Comparison of ENCODE assay signal across 8 mouse cellular contexts in the genomic region with DNA sequence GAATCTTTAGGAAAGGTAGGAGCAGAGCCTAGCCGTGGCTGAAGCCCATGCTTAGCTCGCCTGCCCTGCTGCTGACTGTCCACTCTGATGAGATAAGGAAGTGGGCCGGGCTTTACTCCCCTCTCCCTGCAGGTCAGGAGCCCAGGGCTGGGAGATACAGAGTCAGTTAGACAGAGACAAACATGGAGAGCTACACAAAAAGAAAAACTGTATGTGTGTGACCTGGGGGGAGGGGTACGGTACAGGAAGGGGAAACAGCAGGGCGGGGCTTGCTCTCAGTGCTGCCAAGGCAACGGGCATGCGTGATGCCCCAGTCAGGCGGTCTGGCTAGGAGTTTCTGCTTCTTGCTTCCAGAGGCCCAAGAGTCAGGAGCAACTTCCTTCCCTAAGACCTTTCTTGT. TPM values are rescaled to one million over a fixed set of nuclear protein-coding genes. Genes with fewer than 3 reads are reported as not detected.
A peak's percentile ranks its signal among the peaks of the same experiment; 100 is the strongest.
DNase-seq lines count a peak whose midpoint lies in the region; ATAC-seq and TF ChIP-seq lines count a peak whose summit lies in the region.
"Had no signal": no experiment of that assay in that cellular context is flagged by ENCODE, and none has a peak within 500 bp of the region (broad histone marks: within the 10 kb centered on the region; RNA-seq: fewer than 3 reads in every experiment).

No protein-coding gene starts in this region.

- H3K4me3 ChIP-seq in G1E (ENCODE audit: low read depth, low read length), result peak overlapping the region; percentile 36; the same call in 1 of the 2 replicates
- no peak overlapping the region for H3K4me3 ChIP-seq in liver, adult 2 months (ENCODE audit: insufficient read depth, low read depth, low read length)
- H3K4me3 ChIP-seq in hindbrain, embryonic 12.5 days, result no peak overlapping the region
- H3K4me3 ChIP-seq: embryonic facial prominence, embryonic 13.5 days had no signal

- no peak for TF ChIP-seq CTCF in G1E (IDR thresholded peaks at IDR 0.05; ENCODE audit: low read depth, low read length)
- TF ChIP-seq CTCF in liver, adult 2 months (IDR thresholded peaks at IDR 0.05; ENCODE audit: low read depth, low read length), result no peak

- H3K27me3 ChIP-seq in G1E (ENCODE audit: insufficient read depth, low read length), result no peaks in the 10 kb centered on the region
- no peaks in the 10 kb centered on the region for H3K27me3 ChIP-seq in liver, adult 2 months (ENCODE audit: control insufficient read depth, insufficient read depth, low read length)
- no peaks in the 10 kb centered on the region for H3K27me3 ChIP-seq in hindbrain, embryonic 12.5 days
- H3K27me3 ChIP-seq: embryonic facial prominence, embryonic 13.5 days had no signal

- peaks cover 67% of the 10 kb centered on the region for H3K4me1 ChIP-seq in G1E (ENCODE audit: insufficient read depth, low read depth, low read length)
- peaks cover 3% of the 10 kb centered on the region; the same call in 1 of the 2 replicates for H3K4me1 ChIP-seq in liver, adult 2 months (ENCODE audit: control insufficient read depth, insufficient read depth, low read length)
- no peaks in the 10 kb centered on the region for H3K4me1 ChIP-seq in hindbrain, embryonic 12.5 days

- no peaks in the 10 kb centered on the region for H3K9me3 ChIP-seq in G1E (replicated peaks)
- H3K9me3 ChIP-seq in hindbrain, embryonic 12.5 days (replicated peaks), result no peaks in the 10 kb centered on the region
- H3K9me3 ChIP-seq: embryonic facial prominence, embryonic 13.5 days had no signal

- H3K36me3 ChIP-seq in G1E (replicated peaks), result peaks cover 98% of the 10 kb centered on the region
- peaks cover 13% of the 10 kb centered on the region; the same call in 1 of the 2 replicates for H3K36me3 ChIP-seq in liver, adult 2 months (ENCODE audit: control insufficient read depth, insufficient read depth, low read length)
- peaks cover 74% of the 10 kb centered on the region for H3K36me3 ChIP-seq in hindbrain, embryonic 12.5 days

- ATAC-seq in G1E (ENCODE audit: extremely low read depth, insufficient number of reproducible peaks, low FRiP score, poor library complexity, severe bottlenecking), result peak; percentile 71
- no peak for ATAC-seq in hindbrain, embryonic 12.5 days (ENCODE audit: low FRiP score)

- no peaks in the 10 kb centered on the region for H3K79me2 ChIP-seq in liver, adult 2 months (ENCODE audit: control insufficient read depth, insufficient read depth, low read length)

- no peak overlapping the region for H3K9ac ChIP-seq in liver, adult 2 months (ENCODE audit: low read depth, low read length)
- no peak overlapping the region for H3K9ac ChIP-seq in hindbrain, embryonic 12.5 days

- intact Hi-C loops in heart, postnatal 10 days (cut with DNase I), result no loop called here

- peak; percentile 79 for DNase-seq in CD4-positive, CD25-positive, alpha-beta regulatory T cell, adult 2 months (ENCODE audit: low read depth, low spot score)
- DNase-seq in G1E (ENCODE audit: low spot score), result no peak
- peak; percentile 71 to 77 for DNase-seq in heart, postnatal 10 days
- DNase-seq in liver, adult 2 months (ENCODE audit: extremely low read depth, low read depth, low spot score), result peak; percentile 39
- peak; percentile 69 for DNase-seq in testis, postnatal 10 days (ENCODE audit: low spot score)
- DNase-seq in gastrocnemius, postnatal 4 days (ENCODE audit: low spot score in 2 of 2), result no peak

- 69% methylated on average over 8 of the region's 8 CpGs for WGBS in liver, adult 2 months
- 81% methylated on average over 8 of the region's 8 CpGs for WGBS in hindbrain, embryonic 12.5 days

- H3K4me2 ChIP-seq in hindbrain, embryonic 12.5 days (replicated peaks), result no peak overlapping the region
- H3K4me2 ChIP-seq: embryonic facial prominence, embryonic 13.5 days had no signal

- H3K27ac ChIP-seq in liver, adult 2 months (replicated peaks; ENCODE audit: insufficient read depth, low read depth, low read length), result peak overlapping the region; percentile 50
- H3K27ac ChIP-seq in hindbrain, embryonic 12.5 days, result no peak overlapping the region

- TF ChIP-seq POLR2A in liver, adult 2 months (IDR thresholded peaks at IDR 0.05; ENCODE audit: extremely low read depth, insufficient read depth, low read length), result no peak

RNA-seq across cellular contexts. Expression of a gene that starts 1.0 kb away (rescaled TPM):
- total RNA-seq in G1E (2014; fragmentation: Nextera tagmentation), result 3.6 and 7.4 TPM in 2 replicates
- 2.4 and 4.0 TPM in 2 replicates for total RNA-seq in G1E (2017)
- 19.5 and 20.5 TPM in 2 replicates for polyA plus RNA-seq in G1E (2012)
- 10 to 100 TPM; 49.2 to 59.2 TPM for total RNA-seq in heart, postnatal 10 days (2021)
- 48.1 and 87.7 TPM in 2 replicates for total RNA-seq in liver, adult 2 months (2014; rRNA removed)
- 354 and 374 TPM in 2 replicates for polyA plus RNA-seq in liver, adult 2 months (2012; rRNA removed)
- total RNA-seq in gastrocnemius, postnatal 4 days (2021), result 10 to 100 TPM; 32.4 to 35.5 TPM
- polyA plus RNA-seq in hindbrain, embryonic 12.5 days (2016; fragmentation: Nextera tagmentation; extraction: Ambion mirVana), result 12.6 and 13.2 TPM in 2 replicates

RNA-seq across cellular contexts. Expression of a gene that starts 19.6 kb away (rescaled TPM):
- total RNA-seq in G1E (2014; fragmentation: Nextera tagmentation), result 47.2 and 69.0 TPM in 2 replicates
- total RNA-seq in G1E (2017), result 52.3 and 56.6 TPM in 2 replicates
- polyA plus RNA-seq in G1E (2012), result 38.3 and 69.7 TPM in 2 replicates
- 10 to 100 TPM; 33.5 to 39.6 TPM for total RNA-seq in heart, postnatal 10 days (2021)
- total RNA-seq in liver, adult 2 months (2014; rRNA removed), result 18.9 and 22.2 TPM in 2 replicates
- polyA plus RNA-seq in liver, adult 2 months (2012; rRNA removed), result 24.6 and 26.5 TPM in 2 replicates
- 10 to 100 TPM; 22.4 to 23.9 TPM for total RNA-seq in gastrocnemius, postnatal 4 days (2021)
- polyA plus RNA-seq in hindbrain, embryonic 12.5 days (2016; fragmentation: Nextera tagmentation; extraction: Ambion mirVana), result 39.5 and 45.9 TPM in 2 replicates

RNA-seq across cellular contexts. Expression of a gene that starts 52.7 kb away (rescaled TPM):
- total RNA-seq in G1E (2014; fragmentation: Nextera tagmentation) (not detected in 2 replicates), G1E (2017) (0.06 and 0.11 TPM in 2 replicates)
- 0.01 TPM in 1 of 2 replicates, not detected in the other for polyA plus RNA-seq in G1E (2012)
- total RNA-seq in heart, postnatal 10 days (2021), result 10 to 100 TPM; 32.2 to 37.4 TPM
- 0.55 and 1.6 TPM in 2 replicates for total RNA-seq in liver, adult 2 months (2014; rRNA removed)
- 2.5 and 4.7 TPM in 2 replicates for polyA plus RNA-seq in liver, adult 2 months (2012; rRNA removed)
- 10 to 100 TPM; 28.2 to 36.2 TPM for total RNA-seq in gastrocnemius, postnatal 4 days (2021)
- polyA plus RNA-seq in hindbrain, embryonic 12.5 days (2016; fragmentation: Nextera tagmentation; extraction: Ambion mirVana), result 0.65 and 1.2 TPM in 2 replicates

Comparison
In these comparisons a context has a peak if more than half of its experiments do, and no peak if none do; other contexts are left out.
1. DNase-seq: peak in CD4-positive, CD25-positive, alpha-beta regulatory T cell, adult 2 months (single experiment), heart, postnatal 10 days (2 of 2), liver, adult 2 months (single experiment) and testis, postnatal 10 days (single experiment); none in G1E (single experiment) and gastrocnemius, postnatal 4 days (0 of 2).
2. RNA of a gene that starts 52.7 kb away (total RNA-seq): 32.2 to 37.4 TPM in heart, postnatal 10 days and 28.2 to 36.2 TPM in gastrocnemius, postnatal 4 days; 0.55 to 1.6 TPM in liver, adult 2 months and 0.06 to 0.11 TPM in G1E; every median in the first group is over 10 times any median in the second.